Mouse (Mus musculus) G1E (cell line): Measurements from ENCODE around the gene Kiz. TPM values are rescaled to one million over a fixed set of nuclear protein-coding genes. Genes with fewer than 3 reads are reported as not detected.

Experiments used
- ATAC-seq: 2 replicates; pipeline ENCODE4 v1.8.0; 2016; ENCODE audit warnings: mild to moderate bottlenecking; ENCODE audit not compliant: insufficient number of reproducible peaks, poor library complexity, low FRiP score, severe bottlenecking; ENCODE audit errors: extremely low read depth
- DNase-seq: peaks from one replicate; pipeline ENCODE4 v3.0.0; 2012; ENCODE audit warnings: low spot score
- H3K27me3 ChIP-seq: 2 replicates; pipeline ENCODE4 v1.6.1; 2012; ENCODE audit warnings: mild to moderate bottlenecking, low read length, inconsistent platforms; ENCODE audit not compliant: insufficient read depth
- H3K36me3 ChIP-seq: replicated peaks from 2 replicates; pipeline ENCODE3; 2012; ENCODE audit warnings: mild to moderate bottlenecking, inconsistent platforms
- H3K4me1 ChIP-seq: 2 replicates; pipeline ENCODE4 v1.6.1; 2012; ENCODE audit warnings: low read depth, low read length, inconsistent platforms, mixed read lengths; ENCODE audit not compliant: insufficient read depth
- H3K4me3 ChIP-seq: 2 replicates; pipeline ENCODE4 v1.5.1; 2012; ENCODE audit warnings: low read depth, mild to moderate bottlenecking, inconsistent platforms, low read length, moderate library complexity, mixed read lengths
- H3K9me3 ChIP-seq: replicated peaks from 2 replicates; pipeline ENCODE4 v1.6.1; 2012; ENCODE audit warnings: inconsistent platforms
- CTCF ChIP-seq: IDR thresholded peaks from 2 replicates; pipeline ENCODE4 v1.5.1; 2012; ENCODE audit warnings: low read depth, low read length, inconsistent platforms, mixed read lengths
- GATA1 ChIP-seq: IDR thresholded peaks from 2 replicates; pipeline ENCODE4 v1.6.1; 2012; ENCODE audit warnings: borderline replicate concordance, low read length, inconsistent platforms, mixed read lengths
- GATA2 ChIP-seq: IDR thresholded peaks from 2 replicates; pipeline ENCODE4 v1.6.1; 2012; ENCODE audit warnings: low read depth, low read length, inconsistent platforms, borderline replicate concordance
- POLR2AphosphoS5 ChIP-seq: IDR thresholded peaks from 2 replicates; pipeline ENCODE4 v1.6.1; 2012; ENCODE audit warnings: low read depth, low read length, inconsistent platforms; ENCODE audit not compliant: insufficient replicate concordance
- TAL1 ChIP-seq: conservative IDR thresholded peaks from 2 replicates; pipeline ENCODE4 v1.6.1; 2012; ENCODE audit warnings: low read depth, low read length, inconsistent platforms, mixed read lengths
- polyA plus RNA-seq: library from polyadenylated mRNA; stranded (reverse); fragments of >175 nt; gene quantifications from 2 replicates; pipeline ENCODE4 v1.2.3, GENCODE M21; 2012
- total RNA-seq, 2 experiments: library from RNA; stranded (forward) in 1 of 2; stranded (reverse) in 1 of 2; fragments of 200-1000 nt in 1 of 2; fragments of >200 nt in 1 of 2; fragmentation: Nextera tagmentation in 1 of 2; gene quantifications; 2 replicates each; pipeline ENCODE4 v1.2.3; 2014 to 2017

Kiz gene
- total RNA-seq (2014; fragmentation: Nextera tagmentation) = 56.7 and 78.6 TPM in 2 replicates
- total RNA-seq (2017) = 40.5 and 44.6 TPM in 2 replicates
- 9.7 and 10.5 TPM in 2 replicates for polyA plus RNA-seq

GRCm38 (mm10) chr2:146855599-146856039 lies at the start of gene Kiz:
Gene Kiz, plus strand, starts transcription at chr2:146855864.
- ATAC-seq = peak; percentile 97

GRCm38 (mm10) chr2:146809706-146810256 lies 45.9 kb upstream of the Kiz start:
- Histone ChIP-seq H3K36me3 (no peaks in the 10 kb centered on the region), H3K9me3 (no peaks in the 10 kb centered on the region), H3K4me3 (no peak overlapping the region), H3K27me3 (no peaks in the 10 kb centered on the region), H3K4me1 (no peaks in the 10 kb centered on the region)
- ATAC-seq = no peak
- no peak for TF ChIP-seq TAL1
- no peak for TF ChIP-seq GATA1
- TF ChIP-seq POLR2AphosphoS5 = no peak
- no peak for TF ChIP-seq CTCF
- TF ChIP-seq GATA2 = no peak
- DNase-seq = no peak

More at GRCm38 (mm10) chr2:146855599-146856039, at the start of gene Kiz:
- H3K9me3 ChIP-seq = no peaks in the 10 kb centered on the region
- H3K27me3 ChIP-seq = no peaks in the 10 kb centered on the region
- peaks cover 10% of the 10 kb centered on the region for H3K4me1 ChIP-seq
- no peak for TF ChIP-seq POLR2AphosphoS5
- no peak for TF ChIP-seq GATA1
- no peak for TF ChIP-seq GATA2
- no peak for TF ChIP-seq CTCF
- no peak for TF ChIP-seq TAL1
- peak; percentile 92 for DNase-seq
- H3K36me3 ChIP-seq = no peaks in the 10 kb centered on the region
- peak within 1 kb of the TSS; percentile 96 for H3K4me3 ChIP-seq

GRCm38 (mm10) chr2:146810695-146811094 lies 45.0 kb upstream of the Kiz start:
- Histone ChIP-seq H3K9me3 (no peaks in the 10 kb centered on the region), H3K36me3 (no peaks in the 10 kb centered on the region), H3K27me3 (no peaks in the 10 kb centered on the region), H3K4me3 (no peak overlapping the region), H3K4me1 (no peaks in the 10 kb centered on the region)
- ATAC-seq (no peak), DNase-seq (no peak)
- TF ChIP-seq POLR2AphosphoS5 (no peak), CTCF (no peak), TAL1 (no peak), GATA2 (no peak), GATA1 (no peak)

GRCm38 (mm10) chr2:146814978-146815377 lies 40.7 kb upstream of the Kiz start:
- Histone ChIP-seq H3K27me3 (no peaks in the 10 kb centered on the region), H3K4me3 (no peak overlapping the region), H3K4me1 (no peaks in the 10 kb centered on the region), H3K36me3 (no peaks in the 10 kb centered on the region), H3K9me3 (no peaks in the 10 kb centered on the region)
- DNase-seq = no peak
- no peak for ATAC-seq
- TF ChIP-seq TAL1 (no peak), POLR2AphosphoS5 (no peak), GATA1 (no peak), CTCF (no peak), GATA2 (no peak)

- H3K27me3 ChIP-seq = no peaks in the 10 kb centered on the region
- H3K4me1 ChIP-seq = no peaks in the 10 kb centered on the region
- H3K36me3 ChIP-seq = no peaks in the 10 kb centered on the region
- DNase-seq (no peak), ATAC-seq (no peak)
- TF ChIP-seq CTCF (no peak), GATA2 (no peak), POLR2AphosphoS5 (no peak), TAL1 (no peak), GATA1 (no peak)
- H3K9me3 ChIP-seq = no peaks in the 10 kb centered on the region
- H3K4me3 ChIP-seq = no peak overlapping the region
Measured at GRCm38 (mm10) chr2:146819065-146819464, 36.6 kb upstream of the Kiz start.

- TF ChIP-seq GATA2 (no peak), POLR2AphosphoS5 (no peak), CTCF (no peak), TAL1 (no peak), GATA1 (no peak)
- Histone ChIP-seq H3K4me3 (no peak overlapping the region), H3K36me3 (no peaks in the 10 kb centered on the region), H3K27me3 (no peaks in the 10 kb centered on the region), H3K9me3 (no peaks in the 10 kb centered on the region), H3K4me1 (no peaks in the 10 kb centered on the region)
- DNase-seq (no peak), ATAC-seq (no peak)
Measured at GRCm38 (mm10) chr2:146823483-146823951, 32.1 kb upstream of the Kiz start.
